Mouse (Mus musculus) urinary bladder, postnatal 14 days (tissue): ENCODE results near the gene Olfr921.

Experiments used
- DNase-seq: peaks from one replicate; pipeline ENCODE4 v3.0.0; 2021; ENCODE audit warnings: low spot score

The Olfr921 gene

GRCm38 (mm10) chr9:38772768-38773167, at the start of gene Olfr921:
Gene Olfr921 (plus strand): TSS chr9:38773068.
- no peak for DNase-seq

- DNase-seq, result no peak
Measured at GRCm38 (mm10) chr9:38724044-38724443, 48.8 kb upstream of the Olfr921 start.

- no peak for DNase-seq
Measured at GRCm38 (mm10) chr9:38728218-38728617, 44.6 kb upstream of the Olfr921 start.

- no peak for DNase-seq
Measured at GRCm38 (mm10) chr9:38741408-38741807, 31.5 kb upstream of the Olfr921 start.

GRCm38 (mm10) chr9:38744619-38745315, 28.1 kb upstream of the Olfr921 start:
- DNase-seq, result no peak

GRCm38 (mm10) chr9:38751999-38752398, 20.9 kb upstream of the Olfr921 start, which contains the start of gene Olfr920:
Gene Olfr920 (plus strand): TSS chr9:38752299.
- DNase-seq, result no peak

GRCm38 (mm10) chr9:38792689-38793088, 19.8 kb downstream of the Olfr921 start:
- no peak for DNase-seq

- DNase-seq, result no peak
Measured at GRCm38 (mm10) chr9:38805696-38806095, 32.8 kb downstream of the Olfr921 start.

- DNase-seq, result no peak
Measured at GRCm38 (mm10) chr9:38814314-38814713, 41.4 kb downstream of the Olfr921 start, which contains the start of gene Olfr922. Gene Olfr922 (plus strand): TSS chr9:38814614.

- DNase-seq, result no peak
Measured at GRCm38 (mm10) chr9:38815458-38815986, 42.7 kb downstream of the Olfr921 start.

GRCm38 (mm10) chr9:38826245-38826644, 53.4 kb downstream of the Olfr921 start, which contains the start of gene Olfr923:
Gene Olfr923 (plus strand): TSS chr9:38826545.
- no peak for DNase-seq
